In genomic region chr12:117783426-117783825, GRCm38 (mm10) we compare ENCODE assay signal across 24 mouse cellular contexts. TPM values are rescaled to one million over a fixed set of nuclear protein-coding genes. Genes with fewer than 3 reads are reported as not detected.
DNase-seq lines count a peak whose midpoint lies in the region; ATAC-seq and TF ChIP-seq lines count a peak whose summit lies in the region.
"Had no signal": no experiment of that assay in that cellular context is flagged by ENCODE, and none has a peak within 500 bp of the region (broad histone marks: within the 10 kb centered on the region; RNA-seq: fewer than 3 reads in every experiment).

No protein-coding gene starts in this region.

- H3K79me2 ChIP-seq in heart, adult 2 months (replicated peaks; ENCODE audit: control insufficient read depth, insufficient read depth, low read length) = no peaks in the 10 kb centered on the region

- H3K27me3 ChIP-seq in heart, adult 2 months (ENCODE audit: control insufficient read depth, insufficient read depth, low read length) = no peaks in the 10 kb centered on the region
- H3K27me3 ChIP-seq in kidney, embryonic 16.5 days (ENCODE audit: insufficient read depth, low read length) = peaks cover 6% of the 10 kb centered on the region; the same call in 1 of the 2 replicates
- H3K27me3 ChIP-seq: embryonic facial prominence, embryonic 12.5 days; embryonic facial prominence, embryonic 15.5 days; heart, embryonic 15.5 days had no signal

- ATAC-seq in kidney, embryonic 16.5 days (ENCODE audit: low FRiP score, low TSS enrichment) = 0 out of 2 replicates have a peak, but pooled peaks have one; percentile 42
- ATAC-seq: forebrain, embryonic 15.5 days had no signal

- no peaks in the 10 kb centered on the region for H3K36me3 ChIP-seq in heart, adult 2 months (ENCODE audit: control insufficient read depth, insufficient read depth, low read length)
- no peaks in the 10 kb centered on the region for H3K36me3 ChIP-seq in kidney, embryonic 16.5 days (ENCODE audit: insufficient read depth, low read length)
- H3K36me3 ChIP-seq: embryonic facial prominence, embryonic 12.5 days; embryonic facial prominence, embryonic 15.5 days; forebrain, embryonic 12.5 days; forebrain, embryonic 15.5 days; heart, embryonic 12.5 days; heart, embryonic 15.5 days; hindbrain, embryonic 12.5 days; hindbrain, embryonic 15.5 days had no signal

- H3K27ac ChIP-seq in heart, adult 2 months = no peak overlapping the region
- no peak overlapping the region for H3K27ac ChIP-seq in kidney, embryonic 16.5 days (ENCODE audit: low read length)
- H3K27ac ChIP-seq: embryonic facial prominence, embryonic 12.5 days; embryonic facial prominence, embryonic 15.5 days; forebrain, embryonic 12.5 days; forebrain, embryonic 15.5 days; heart, embryonic 15.5 days; hindbrain, embryonic 12.5 days; hindbrain, embryonic 15.5 days had no signal

- no peak overlapping the region for H3K9ac ChIP-seq in heart, adult 2 months (ENCODE audit: low read depth, low read length)
- H3K9ac ChIP-seq in kidney, embryonic 16.5 days (replicated peaks; ENCODE audit: low read length) = no peak overlapping the region
- H3K9ac ChIP-seq: embryonic facial prominence, embryonic 12.5 days; embryonic facial prominence, embryonic 15.5 days; forebrain, embryonic 12.5 days; forebrain, embryonic 15.5 days; heart, embryonic 12.5 days; heart, embryonic 15.5 days; hindbrain, embryonic 12.5 days; hindbrain, embryonic 15.5 days had no signal

- intact Hi-C loops in heart, adult 2 months (cut with DNase I) = no loop called here

- no peaks in the 10 kb centered on the region for H3K9me3 ChIP-seq in kidney, embryonic 16.5 days (ENCODE audit: low read length)
- H3K9me3 ChIP-seq: embryonic facial prominence, embryonic 12.5 days; embryonic facial prominence, embryonic 15.5 days; forebrain, embryonic 12.5 days; forebrain, embryonic 15.5 days; heart, embryonic 12.5 days; heart, embryonic 15.5 days; hindbrain, embryonic 12.5 days; hindbrain, embryonic 15.5 days had no signal

- H3K4me1 ChIP-seq in heart, adult 2 months (ENCODE audit: control insufficient read depth, insufficient read depth, low read length) = no peaks in the 10 kb centered on the region
- H3K4me1 ChIP-seq in kidney, embryonic 16.5 days (ENCODE audit: insufficient read depth, low read length) = no peaks in the 10 kb centered on the region
- H3K4me1 ChIP-seq: embryonic facial prominence, embryonic 12.5 days had no signal

- H3K4me3 ChIP-seq in heart, adult 2 months = no peak overlapping the region
- no peak overlapping the region for H3K4me3 ChIP-seq in kidney, embryonic 16.5 days (ENCODE audit: low read length)
- H3K4me3 ChIP-seq: embryonic facial prominence, embryonic 12.5 days; embryonic facial prominence, embryonic 15.5 days; forebrain, embryonic 12.5 days; forebrain, embryonic 15.5 days; heart, embryonic 12.5 days; heart, embryonic 15.5 days; hindbrain, embryonic 12.5 days; hindbrain, embryonic 15.5 days had no signal

- TF ChIP-seq POLR2A in heart, adult 2 months (IDR thresholded peaks at IDR 0.05; ENCODE audit: insufficient read depth, low read depth, low read length) = no peak

- 67% methylated on average over 1 of the region's 1 CpGs for WGBS in heart, adult 2 months
- WGBS in kidney, embryonic 16.5 days = 32% methylated on average over 1 of the region's 1 CpGs

- peak; percentile 53 for DNase-seq in heart, adult 11 months
- no peak for DNase-seq in heart, adult 2 months
- no peak for DNase-seq in kidney, postnatal 4 days
- DNase-seq in retina, embryonic 14.5 days (ENCODE audit: low spot score) = peak; percentile 36
- DNase-seq in lung, postnatal 14 days = no peak
- DNase-seq: adrenal gland, adult 2 months; adrenal gland, postnatal 14 days; cerebellum, adult 11 months; cerebellum, adult 2 months; cerebellum, adult 9-11 months; cerebellum, postnatal 25 days; gastrocnemius, postnatal 10 days; gastrocnemius, postnatal 36 days; heart, postnatal 10 days; heart, postnatal 36 days had no signal

- no peak for TF ChIP-seq CTCF in heart, adult 2 months (IDR thresholded peaks at IDR 0.05)

- H3K4me2 ChIP-seq in kidney, embryonic 16.5 days (replicated peaks; ENCODE audit: low read depth, low read length) = no peak overlapping the region
- H3K4me2 ChIP-seq: embryonic facial prominence, embryonic 12.5 days; embryonic facial prominence, embryonic 15.5 days; forebrain, embryonic 12.5 days; forebrain, embryonic 15.5 days; heart, embryonic 12.5 days; heart, embryonic 15.5 days; hindbrain, embryonic 12.5 days; hindbrain, embryonic 15.5 days had no signal

- TF ChIP-seq EP300 in heart, adult 2 months (IDR thresholded peaks at IDR 0.05; ENCODE audit: insufficient read depth, low read depth, low read length) = no peak

RNA-seq across cellular contexts. Expression of gene Cdca7l, which starts 20.7 kb away (rescaled TPM):
- total RNA-seq in heart, adult 2 months (2021) = under 1 TPM; 0.16 to 0.23 TPM
- polyA plus RNA-seq in heart, adult 2 months (2012; rRNA removed) = 0.10 and 0.26 TPM in 2 replicates
- polyA plus RNA-seq in kidney, embryonic 16.5 days (2015; fragmentation: Nextera tagmentation; extraction: Ambion mirVana) = 53.2 and 58.0 TPM in 2 replicates

Comparison
In these comparisons a context has a peak if more than half of its experiments do, and no peak if none do; other contexts are left out.
1. DNase-seq: peak in heart, adult 11 months (single experiment) and retina, embryonic 14.5 days (single experiment); none in heart, adult 2 months (0 of 2), kidney, postnatal 4 days (0 of 2) and lung, postnatal 14 days (single experiment).
2. RNA of gene Cdca7l, which starts 20.7 kb away (polyA plus RNA-seq): 53.2 to 58.0 TPM in kidney, embryonic 16.5 days; 0.10 to 0.26 TPM in heart, adult 2 months; every median in the first group is over 10 times any median in the second.